Comparison of ENCODE assay signal across 15 mouse cellular contexts in the genomic region with DNA sequence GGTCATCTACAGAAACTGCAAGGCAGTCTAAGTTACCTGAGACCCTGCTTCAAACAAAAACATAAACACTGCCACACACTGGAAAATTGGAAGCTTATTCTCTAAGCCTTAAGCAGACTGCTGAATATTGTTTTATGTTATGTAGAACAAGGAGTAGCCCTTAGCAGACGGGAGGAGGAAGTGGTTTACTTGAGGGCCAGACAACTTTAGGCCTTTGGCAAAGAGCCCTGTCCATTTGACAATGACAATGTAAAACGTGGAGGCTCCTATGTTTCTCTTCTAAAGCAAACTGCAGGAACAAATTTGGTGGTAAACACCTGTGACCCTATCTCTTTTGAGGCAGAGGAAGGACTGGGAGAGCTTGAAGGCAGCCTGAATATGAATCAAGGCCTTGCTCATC. TPM values are rescaled to one million over a fixed set of nuclear protein-coding genes. Genes with fewer than 3 reads are reported as not detected.
DNase-seq lines count a peak whose midpoint lies in the region; ATAC-seq and TF ChIP-seq lines count a peak whose summit lies in the region.
"Had no signal": no experiment of that assay in that cellular context is flagged by ENCODE, and none has a peak within 500 bp of the region (broad histone marks: within the 10 kb centered on the region; RNA-seq: fewer than 3 reads in every experiment).

No protein-coding gene starts in this region.

- 0 out of 2 replicates have a peak, but pooled peaks cover 2% of the 10 kb centered on the region for H3K9me3 ChIP-seq in heart, embryonic 15.5 days (replicated peaks)
- no peaks in the 10 kb centered on the region for H3K9me3 ChIP-seq in heart, embryonic 11.5 days (replicated peaks; ENCODE audit: control insufficient read depth, low read length)
- H3K9me3 ChIP-seq in kidney, postnatal 0 days (replicated peaks; ENCODE audit: low read length) = no peaks in the 10 kb centered on the region
- H3K9me3 ChIP-seq in stomach, embryonic 14.5 days (ENCODE audit: control insufficient read depth, low read depth, low read length) = no peaks in the 10 kb centered on the region
- no peaks in the 10 kb centered on the region for H3K9me3 ChIP-seq in stomach, postnatal 0 days (ENCODE audit: control insufficient read depth, low read length)
- H3K9me3 ChIP-seq: stomach, embryonic 15.5 days had no signal

- peak overlapping the region; percentile 47 for H3K27ac ChIP-seq in heart, embryonic 15.5 days
- H3K27ac ChIP-seq in heart, embryonic 11.5 days (ENCODE audit: low read depth, low read length) = no peak overlapping the region
- H3K27ac ChIP-seq in kidney, postnatal 0 days = peak overlapping the region; percentile 21
- H3K27ac ChIP-seq in stomach, embryonic 14.5 days (ENCODE audit: low read length) = peak overlapping the region; percentile 11; the same call in 1 of the 2 replicates
- no peak overlapping the region for H3K27ac ChIP-seq in stomach, postnatal 0 days (replicated peaks)
- H3K27ac ChIP-seq: neural tube, embryonic 15.5 days; stomach, embryonic 15.5 days had no signal

- H3K27me3 ChIP-seq in heart, embryonic 15.5 days = no peaks in the 10 kb centered on the region
- H3K27me3 ChIP-seq in heart, embryonic 11.5 days (ENCODE audit: control insufficient read depth, insufficient read depth, low read length) = no peaks in the 10 kb centered on the region
- H3K27me3 ChIP-seq in kidney, postnatal 0 days (ENCODE audit: insufficient read depth, low read length) = no peaks in the 10 kb centered on the region
- no peaks in the 10 kb centered on the region for H3K27me3 ChIP-seq in stomach, embryonic 14.5 days (ENCODE audit: control insufficient read depth, insufficient read depth, low read length)
- no peaks in the 10 kb centered on the region for H3K27me3 ChIP-seq in stomach, postnatal 0 days (ENCODE audit: control insufficient read depth, insufficient read depth, low read length)
- H3K27me3 ChIP-seq: neural tube, embryonic 15.5 days; stomach, embryonic 15.5 days had no signal

- TF ChIP-seq EP300 in stomach, postnatal 0 days (optimal IDR thresholded peaks at IDR 0.05) = no peak

- DNase-seq in kidney, postnatal 0 days (ENCODE audit: low spot score) = peak; percentile 56
- DNase-seq in kidney, adult 11 months = no peak
- DNase-seq in stomach, postnatal 0 days (ENCODE audit: low spot score) = no peak
- no peak for DNase-seq in B cell, adult 2 months
- DNase-seq in ovary, postnatal 10 days (ENCODE audit: low spot score) = no peak
- DNase-seq: cerebellum, adult 2 months; gastrocnemius, postnatal 36 days; retina, postnatal 1 day had no signal

- TF ChIP-seq CTCF in kidney, postnatal 0 days (IDR thresholded peaks at IDR 0.05; ENCODE audit: low read depth) = no peak
- no peak for TF ChIP-seq CTCF in stomach, postnatal 0 days (IDR thresholded peaks at IDR 0.05; ENCODE audit: low read depth)

- no peak overlapping the region for H3K4me2 ChIP-seq in heart, embryonic 15.5 days
- no peak overlapping the region for H3K4me2 ChIP-seq in heart, embryonic 11.5 days
- no peak overlapping the region for H3K4me2 ChIP-seq in kidney, postnatal 0 days (ENCODE audit: low read length)
- no peak overlapping the region for H3K4me2 ChIP-seq in stomach, embryonic 14.5 days (replicated peaks; ENCODE audit: low read depth, low read length)
- no peak overlapping the region for H3K4me2 ChIP-seq in stomach, postnatal 0 days (replicated peaks; ENCODE audit: low read depth)
- H3K4me2 ChIP-seq: liver, embryonic 11.5 days; neural tube, embryonic 15.5 days; stomach, embryonic 15.5 days had no signal

- no peaks in the 10 kb centered on the region for H3K36me3 ChIP-seq in heart, embryonic 15.5 days
- no peaks in the 10 kb centered on the region for H3K36me3 ChIP-seq in heart, embryonic 11.5 days (ENCODE audit: control insufficient read depth, insufficient read depth, low read length)
- H3K36me3 ChIP-seq in kidney, postnatal 0 days (ENCODE audit: insufficient read depth, low read length) = no peaks in the 10 kb centered on the region
- H3K36me3 ChIP-seq in stomach, embryonic 14.5 days (ENCODE audit: control insufficient read depth, insufficient read depth, low read length) = no peaks in the 10 kb centered on the region
- H3K36me3 ChIP-seq in stomach, postnatal 0 days (ENCODE audit: control insufficient read depth, insufficient read depth, low read length) = no peaks in the 10 kb centered on the region
- H3K36me3 ChIP-seq: neural tube, embryonic 15.5 days; stomach, embryonic 15.5 days had no signal

- WGBS in heart, embryonic 15.5 days = 38% methylated on average over 2 of the region's 2 CpGs
- 53% methylated on average over 2 of the region's 2 CpGs for WGBS in heart, embryonic 11.5 days (ENCODE audit: insufficient replicate concordance)
- 35% methylated on average over 2 of the region's 2 CpGs for WGBS in kidney, postnatal 0 days
- 30% methylated on average over 2 of the region's 2 CpGs for WGBS in stomach, embryonic 14.5 days
- WGBS in stomach, postnatal 0 days = 23% methylated on average over 2 of the region's 2 CpGs

- H3K4me3 ChIP-seq in heart, embryonic 15.5 days = no peak overlapping the region
- no peak overlapping the region for H3K4me3 ChIP-seq in heart, embryonic 11.5 days (ENCODE audit: low read depth, low read length)
- H3K4me3 ChIP-seq in kidney, postnatal 0 days (replicated peaks; ENCODE audit: low read depth, low read length) = no peak overlapping the region
- no peak overlapping the region for H3K4me3 ChIP-seq in stomach, embryonic 14.5 days (ENCODE audit: low read depth, low read length)
- H3K4me3 ChIP-seq in stomach, postnatal 0 days (ENCODE audit: low read depth, low read length) = no peak overlapping the region
- H3K4me3 ChIP-seq: neural tube, embryonic 15.5 days; stomach, embryonic 15.5 days had no signal

- H3K9ac ChIP-seq in heart, embryonic 15.5 days = no peak overlapping the region
- no peak overlapping the region for H3K9ac ChIP-seq in heart, embryonic 11.5 days (ENCODE audit: low read depth, low read length)
- H3K9ac ChIP-seq in kidney, postnatal 0 days (ENCODE audit: low read depth, low read length) = no peak overlapping the region
- H3K9ac ChIP-seq in stomach, embryonic 14.5 days (replicated peaks; ENCODE audit: low read depth, low read length) = no peak overlapping the region
- H3K9ac ChIP-seq in stomach, postnatal 0 days (ENCODE audit: low read length) = no peak overlapping the region
- H3K9ac ChIP-seq: neural tube, embryonic 15.5 days; stomach, embryonic 15.5 days had no signal

- ATAC-seq in heart, embryonic 15.5 days (replicated peaks; ENCODE audit: insufficient number of reproducible peaks, insufficient read depth, low FRiP score, low read depth) = no peak
- ATAC-seq in heart, embryonic 11.5 days (replicated peaks; ENCODE audit: insufficient number of reproducible peaks, low FRiP score, low TSS enrichment) = no peak
- no peak for ATAC-seq in kidney, postnatal 0 days (replicated peaks; ENCODE audit: low FRiP score, low read depth)
- ATAC-seq in stomach, embryonic 14.5 days (ENCODE audit: insufficient number of reproducible peaks, insufficient read depth, low FRiP score, low read depth) = no peak
- no peak for ATAC-seq in stomach, postnatal 0 days (ENCODE audit: low FRiP score, low TSS enrichment)
- ATAC-seq: CD4-positive, CD25-positive, alpha-beta regulatory T cell, adult 4 months had no signal

- peaks cover 20% of the 10 kb centered on the region for H3K4me1 ChIP-seq in heart, embryonic 15.5 days (replicated peaks)
- H3K4me1 ChIP-seq in heart, embryonic 11.5 days (ENCODE audit: control insufficient read depth, insufficient read depth, low read length) = peaks cover 4% of the 10 kb centered on the region; the same call in 1 of the 2 replicates
- H3K4me1 ChIP-seq in kidney, postnatal 0 days (replicated peaks; ENCODE audit: insufficient read depth, low read length) = no peaks in the 10 kb centered on the region
- 0 out of 2 replicates have a peak, but pooled peaks cover 2% of the 10 kb centered on the region for H3K4me1 ChIP-seq in stomach, embryonic 14.5 days (ENCODE audit: control insufficient read depth, insufficient read depth, low read length)
- H3K4me1 ChIP-seq in stomach, postnatal 0 days (replicated peaks; ENCODE audit: control insufficient read depth, insufficient read depth) = peaks cover 4% of the 10 kb centered on the region; the same call in 1 of the 2 replicates
- H3K4me1 ChIP-seq: neural tube, embryonic 15.5 days; stomach, embryonic 15.5 days had no signal

RNA-seq across cellular contexts. Expression of a gene that starts 13.0 kb away (rescaled TPM):
- polyA plus RNA-seq in heart, embryonic 15.5 days (2015; fragmentation: Nextera tagmentation; extraction: Ambion mirVana) = 51.2 and 54.3 TPM in 2 replicates
- 54.8 and 66.1 TPM in 2 replicates for polyA plus RNA-seq in heart, embryonic 11.5 days (2014; fragmentation: Nextera tagmentation; extraction: Ambion mirVana)
- polyA plus RNA-seq in kidney, postnatal 0 days (2015; fragmentation: Nextera tagmentation; extraction: Ambion mirVana) = 27.9 and 31.3 TPM in 2 replicates
- polyA plus RNA-seq in stomach, embryonic 14.5 days (2014; fragmentation: Nextera tagmentation; extraction: Ambion mirVana) = 64.9 and 76.3 TPM in 2 replicates
- 13.9 and 17.9 TPM in 2 replicates for polyA plus RNA-seq in stomach, postnatal 0 days (2015; fragmentation: Nextera tagmentation; extraction: Ambion mirVana)

Comparison
In these comparisons a context has a peak if more than half of its experiments do, and no peak if none do; other contexts are left out.
1. H3K27ac ChIP-seq: peak in heart, embryonic 15.5 days (single experiment), kidney, postnatal 0 days (single experiment) and stomach, embryonic 14.5 days (single experiment); none in heart, embryonic 11.5 days (single experiment) and stomach, postnatal 0 days (single experiment).